In genomic region chr9:123925101-123925946, GRCm38 (mm10) we compare ENCODE assay signal across 8 mouse cellular contexts. TPM values are rescaled to one million over a fixed set of nuclear protein-coding genes. Genes with fewer than 3 reads are reported as not detected.
DNase-seq lines count a peak whose midpoint lies in the region; ATAC-seq lines count a peak whose summit lies in the region.

No protein-coding gene starts in this region.

- no peaks in the 10 kb centered on the region for H3K27me3 ChIP-seq in intestine, embryonic 15.5 days (replicated peaks)
- peaks cover 4% of the 10 kb centered on the region; the same call in 1 of the 2 replicates for H3K27me3 ChIP-seq in midbrain, embryonic 10.5 days (ENCODE audit: low read depth, poor library complexity, severe bottlenecking)

- WGBS in intestine, embryonic 15.5 days = 6% methylated on average over 44 of the region's 44 CpGs
- 4% methylated on average over 44 of the region's 44 CpGs for WGBS in midbrain, embryonic 10.5 days

- H3K36me3 ChIP-seq in intestine, embryonic 15.5 days = no peaks in the 10 kb centered on the region
- no peaks in the 10 kb centered on the region for H3K36me3 ChIP-seq in midbrain, embryonic 10.5 days

- no peaks in the 10 kb centered on the region for H3K9me3 ChIP-seq in intestine, embryonic 15.5 days
- H3K9me3 ChIP-seq in midbrain, embryonic 10.5 days (replicated peaks) = no peaks in the 10 kb centered on the region; the same call in 1 of the 2 replicates

- peak overlapping the region; percentile 59 for H3K9ac ChIP-seq in intestine, embryonic 15.5 days

- peak overlapping the region; percentile 82 for H3K4me2 ChIP-seq in intestine, embryonic 15.5 days (replicated peaks)

- peak overlapping the region; percentile 55 for H3K4me3 ChIP-seq in intestine, embryonic 15.5 days (replicated peaks)
- peak overlapping the region; percentile 73 for H3K4me3 ChIP-seq in midbrain, embryonic 10.5 days

- intact Hi-C loops in gastrocnemius, postnatal 36 days (cut with DNase I) = no loop called here
- intact Hi-C loops in left cerebral cortex, postnatal 4 days (cut with DNase I) = no loop called here

- DNase-seq in adrenal gland, adult 2 months = peak; percentile 84
- peak; percentile 82 for DNase-seq in embryo, embryonic 9.5 days (ENCODE audit: extremely low spot score)
- DNase-seq in gastrocnemius, postnatal 36 days = peak; percentile 61 to 85
- DNase-seq in left cerebral cortex, postnatal 4 days = peak; percentile 88
- DNase-seq in midbrain, embryonic 10.5 days (ENCODE audit: low spot score) = peak; percentile 80
- DNase-seq in right cerebral cortex, postnatal 36 days (ENCODE audit: low spot score in 2 of 2) = peak; percentile 76 to 79
- peak; percentile 59 for DNase-seq in yolk sac, embryonic 10.5 days (ENCODE audit: low spot score)

- peaks cover 9% of the 10 kb centered on the region; the same call in 1 of the 2 replicates for H3K4me1 ChIP-seq in intestine, embryonic 15.5 days (replicated peaks)
- H3K4me1 ChIP-seq in midbrain, embryonic 10.5 days = peaks cover 25% of the 10 kb centered on the region

- peak overlapping the region; percentile 96 for H3K27ac ChIP-seq in intestine, embryonic 15.5 days
- H3K27ac ChIP-seq in midbrain, embryonic 10.5 days (replicated peaks) = peak overlapping the region; percentile 95

- peak; percentile 88 for ATAC-seq in intestine, embryonic 15.5 days

RNA-seq across cellular contexts. Expression of gene Ccr1, which starts 43.2 kb away (rescaled TPM):
- 1 to 10 TPM; 1.3 to 1.9 TPM for total RNA-seq in adrenal gland, adult 2 months (2021)
- polyA plus RNA-seq in adrenal gland, adult 2 months (2012; rRNA removed) = 0.82 and 0.88 TPM in 2 replicates
- total RNA-seq in gastrocnemius, postnatal 36 days (2021) = under 1 TPM; 0.13 to 0.25 TPM
- polyA plus RNA-seq in intestine, embryonic 15.5 days (2015; fragmentation: Nextera tagmentation; extraction: Ambion mirVana) = 3.3 and 3.7 TPM in 2 replicates
- under 1 TPM; 0.56 to 0.74 TPM for total RNA-seq in left cerebral cortex, postnatal 4 days (2021)
- 0.98 and 1.3 TPM in 2 replicates for polyA plus RNA-seq in midbrain, embryonic 10.5 days (2016; fragmentation: Nextera tagmentation; extraction: Ambion mirVana)

RNA-seq across cellular contexts. Expression of gene Ccr1l1, which starts 52.9 kb away (rescaled TPM):
- total RNA-seq in adrenal gland, adult 2 months (2021) = not detected
- polyA plus RNA-seq in adrenal gland, adult 2 months (2012; rRNA removed) = not detected in 2 replicates
- total RNA-seq in gastrocnemius, postnatal 36 days (2021) = not detected
- 0.24 TPM in 1 of 2 replicates, not detected in the other for polyA plus RNA-seq in intestine, embryonic 15.5 days (2015; fragmentation: Nextera tagmentation; extraction: Ambion mirVana)
- not detected for total RNA-seq in left cerebral cortex, postnatal 4 days (2021)
- not detected in 2 replicates for polyA plus RNA-seq in midbrain, embryonic 10.5 days (2016; fragmentation: Nextera tagmentation; extraction: Ambion mirVana)

Comparison
In these comparisons a context has a peak if more than half of its experiments do, and no peak if none do; other contexts are left out.
1. Peak in every context shown above with its lines: DNase-seq, ATAC-seq, H3K4me3 ChIP-seq and H3K27ac ChIP-seq.